Mouse (Mus musculus) forebrain, postnatal 0 days (tissue): ENCODE results near the gene Bckdhb. TPM values are rescaled to one million over a fixed set of nuclear protein-coding genes. Genes with fewer than 3 reads are reported as not detected.

Source experiments
- ATAC-seq: fragments of 200-750 bp; cut with Nextera tagmentation; 2 replicates; pipeline ENCODE4 v1.8.0; 2017; ENCODE audit warnings: mild to moderate bottlenecking, moderate library complexity
- DNase-seq: peaks from one replicate; pipeline ENCODE4 v3.0.0-alpha.2; 2015
- H3K27ac ChIP-seq: fragments of 300-500 bp; sonication (generic); 2 replicates; pipeline ENCODE4 v1.5.1; 2014; ENCODE audit warnings: low read depth, mild to moderate bottlenecking, antibody characterized with exemption, low read length, moderate library complexity, mixed read lengths
- H3K27me3 ChIP-seq: fragments of 300-500 bp; sonication (generic); 2 replicates; pipeline ENCODE4 v1.6.1; 2014; ENCODE audit warnings: mild to moderate bottlenecking, low read length, mixed read lengths; ENCODE audit not compliant: insufficient read depth
- H3K36me3 ChIP-seq: fragments of 300-500 bp; sonication (generic); 2 replicates; pipeline ENCODE4 v1.6.1; 2014; ENCODE audit warnings: mild to moderate bottlenecking, moderate library complexity; ENCODE audit not compliant: insufficient read depth
- H3K4me1 ChIP-seq: fragments of 300-500 bp; sonication (generic); 2 replicates; pipeline ENCODE4 v1.6.1; 2014; ENCODE audit warnings: antibody characterized with exemption; ENCODE audit not compliant: insufficient read depth
- H3K4me2 ChIP-seq: fragments of 300-500 bp; sonication (generic); 2 replicates; pipeline ENCODE4 v1.6.1; 2014; ENCODE audit warnings: low read depth, mild to moderate bottlenecking, moderate library complexity
- H3K4me3 ChIP-seq: fragments of 300-500 bp; sonication (generic); 2 replicates; pipeline ENCODE4 v1.5.1; 2014; ENCODE audit warnings: low read depth, low read length, mixed read lengths
- H3K9ac ChIP-seq: fragments of 300-500 bp; sonication (generic); 2 replicates; pipeline ENCODE4 v1.6.1; 2014; ENCODE audit warnings: mild to moderate bottlenecking
- H3K9me3 ChIP-seq: fragments of 300-500 bp; sonication (generic); 2 replicates; pipeline ENCODE4 v1.6.1; 2016; ENCODE audit warnings: low read length
- CTCF ChIP-seq: sonication (generic); IDR thresholded peaks from 2 replicates; pipeline ENCODE4 v1.5.1; 2016; ENCODE audit warnings: antibody characterized with exemption, control low read depth, low read depth
- whole genome bisulfite sequencing: fragments of 180-500 bp; shearing (Covaris S2); extraction: QIAGEN DNeasy Blood & Tissue Kit; methylation state at CpG from one replicate; pipeline ENCODE4 v1.1.7; 2014; 5-methylcytosine and 5-hydroxymethylcytosine counted together
- polyA plus RNA-seq: library from polyadenylated mRNA; unstranded; fragments of >200 nt; fragmentation: Nextera tagmentation; extraction: Ambion mirVana; gene quantifications from 2 replicates; pipeline ENCODE4 v1.2.1, GENCODE M21; 2015
- total RNA-seq: library from RNA; depleted of rRNA; stranded (reverse); fragments of >200 nt; gene quantifications from 2 replicates; pipeline ENCODE4 v1.2.3, GENCODE M21; 2014; rRNA removed

Bckdhb gene
- total RNA-seq (14.2 and 18.3 TPM in 2 replicates), polyA plus RNA-seq (33.5 and 34.8 TPM in 2 replicates)

DNA sequence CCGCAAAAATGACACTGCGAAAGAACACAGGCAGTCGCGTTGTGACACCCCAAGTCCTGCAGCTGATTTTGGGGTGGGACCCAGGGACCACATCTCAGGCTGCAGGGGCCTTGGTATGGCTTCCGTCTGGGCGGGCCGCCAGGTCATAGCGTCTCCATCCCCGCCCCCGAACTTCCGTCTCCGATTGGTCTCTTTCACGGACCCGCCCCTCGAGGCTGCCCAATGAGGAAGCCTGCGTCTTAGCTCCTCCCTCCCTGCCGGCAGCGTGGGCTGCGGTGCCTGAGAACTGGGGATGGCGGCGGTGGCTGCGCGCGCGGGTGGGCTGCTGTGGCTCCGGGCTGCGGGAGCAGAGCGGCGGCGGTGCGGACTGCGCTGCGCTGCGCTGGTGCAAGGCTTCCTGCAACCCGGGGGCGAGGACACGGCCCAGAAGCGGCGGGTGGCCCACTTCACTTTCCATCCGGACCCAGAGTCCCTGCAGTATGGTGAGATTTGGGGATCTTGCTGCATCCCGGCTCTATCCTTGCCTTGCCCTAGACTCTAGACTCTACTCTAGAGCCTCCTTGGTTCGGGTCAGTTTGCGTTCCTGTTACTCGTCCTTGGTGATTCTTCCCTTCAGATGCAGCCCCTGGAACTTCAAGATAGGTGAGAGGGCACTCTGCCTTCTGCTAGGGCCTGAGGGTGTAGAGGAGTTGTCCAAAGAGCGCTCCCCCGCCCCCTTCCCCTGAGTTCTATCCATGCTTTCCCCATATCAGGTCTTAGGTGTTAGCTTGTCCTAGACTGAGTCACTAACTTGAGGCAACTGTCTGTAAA is at the start of gene Bckdhb:
TSS of gene Bckdhb (plus strand) at position 268 of the 810 bp plus-strand sequence.
- Histone ChIP-seq H3K27ac (peak within 1 kb of the TSS; percentile 59; the same call in 1 of the 2 replicates), H3K9ac (peak within 1 kb of the TSS; percentile 67), H3K4me2 (peak within 1 kb of the TSS; percentile 77), H3K4me1 (peaks cover 5% of the 10 kb centered on the region; the same call in 1 of the 2 replicates), H3K4me3 (peak within 1 kb of the TSS; percentile 63), H3K27me3 (no peaks in the 10 kb centered on the region), H3K9me3 (no peaks in the 10 kb centered on the region), H3K36me3 (no peaks in the 10 kb centered on the region)
- peak; percentile 97 for DNase-seq
- no peak for TF ChIP-seq CTCF
- WGBS, result 2% methylated on average over 46 of the region's 46 CpGs
- ATAC-seq, result peak; percentile 100

DNA sequence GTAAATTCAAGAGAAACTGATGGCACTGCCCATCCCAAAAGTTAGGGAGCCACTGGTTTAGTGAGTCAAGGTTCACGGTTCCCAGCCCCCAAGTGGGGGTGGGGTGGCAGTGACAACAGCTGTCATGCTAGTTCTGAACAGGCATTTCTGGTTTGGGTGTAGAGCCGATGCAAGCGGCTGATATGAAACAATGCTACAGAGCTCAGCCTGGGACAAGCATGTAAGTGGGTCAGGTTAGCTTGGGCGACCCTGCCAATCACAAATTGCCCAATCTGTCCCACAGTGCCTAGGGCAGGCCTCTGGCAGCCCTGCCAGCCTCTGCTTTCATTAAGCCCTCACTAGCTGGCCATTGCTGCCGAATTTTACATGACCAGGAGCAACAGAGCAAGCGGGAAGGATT is 42.8 kb upstream of the Bckdhb start:
- DNase-seq (no peak), ATAC-seq (no peak)
- Histone ChIP-seq H3K4me3 (no peak overlapping the region), H3K36me3 (no peaks in the 10 kb centered on the region), H3K4me1 (no peaks in the 10 kb centered on the region), H3K27me3 (no peaks in the 10 kb centered on the region), H3K4me2 (no peak overlapping the region), H3K9me3 (no peaks in the 10 kb centered on the region), H3K9ac (no peak overlapping the region), H3K27ac (no peak overlapping the region)
- 82% methylated on average over 6 of the region's 6 CpGs for WGBS
- no peak for TF ChIP-seq CTCF

DNA sequence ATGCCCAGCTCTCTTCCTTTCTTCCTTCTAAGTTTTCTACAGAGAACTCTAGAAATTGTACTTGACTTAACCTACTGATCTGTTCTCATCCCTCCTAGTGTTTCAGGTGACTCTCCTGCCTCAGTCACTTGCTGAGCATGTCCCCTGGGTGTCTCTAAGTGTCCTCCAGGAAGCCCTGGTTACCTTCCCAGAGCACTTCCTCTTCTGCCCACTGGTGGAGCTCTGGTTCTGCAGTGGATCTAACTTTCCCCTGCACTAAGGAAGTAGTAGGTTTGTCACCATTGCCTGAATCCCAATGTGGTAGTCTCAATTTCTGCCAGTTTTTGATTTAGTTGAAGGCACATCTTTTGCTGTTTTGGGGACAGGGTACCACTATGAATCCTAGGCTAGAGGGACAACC is 38.8 kb upstream of the Bckdhb start:
- ATAC-seq, result no peak
- no peak overlapping the region for H3K4me2 ChIP-seq

DNA sequence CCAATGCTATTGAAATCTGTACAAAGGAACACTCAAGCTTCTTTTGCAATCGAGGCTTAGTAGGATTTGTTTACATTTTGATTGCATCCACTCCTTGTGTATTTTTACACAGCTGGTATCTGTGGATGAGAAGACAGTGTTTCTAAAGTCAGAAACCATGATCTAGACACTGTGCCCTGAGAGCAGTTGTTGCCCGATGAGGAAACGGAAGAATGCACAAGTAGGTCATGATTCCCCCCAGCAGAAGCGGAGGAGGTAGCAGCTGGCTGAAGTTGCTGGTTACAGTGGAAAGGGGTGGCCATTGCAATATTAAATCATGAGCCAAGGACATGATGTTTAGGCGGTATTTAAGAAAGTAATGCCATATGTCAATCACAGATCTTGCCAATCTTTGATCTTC is 36.7 kb upstream of the Bckdhb start:
- Histone ChIP-seq H3K27me3 (no peaks in the 10 kb centered on the region), H3K27ac (no peak overlapping the region), H3K9ac (no peak overlapping the region), H3K4me2 (no peak overlapping the region), H3K4me1 (no peaks in the 10 kb centered on the region), H3K4me3 (no peak overlapping the region), H3K9me3 (no peaks in the 10 kb centered on the region), H3K36me3 (no peaks in the 10 kb centered on the region)
- ATAC-seq (no peak), DNase-seq (no peak)
- no peak for TF ChIP-seq CTCF
- WGBS, result 85% methylated on average over 5 of the region's 5 CpGs

More for the DNA sequence above, 38.8 kb upstream of the Bckdhb start:
- no peak for TF ChIP-seq CTCF
- no peaks in the 10 kb centered on the region for H3K27me3 ChIP-seq
- H3K36me3 ChIP-seq, result no peaks in the 10 kb centered on the region
- H3K9me3 ChIP-seq, result no peaks in the 10 kb centered on the region
- H3K4me1 ChIP-seq, result no peaks in the 10 kb centered on the region
- no peak for DNase-seq
- no peak overlapping the region for H3K4me3 ChIP-seq
- no peak overlapping the region for H3K9ac ChIP-seq
- no peak overlapping the region for H3K27ac ChIP-seq

DNA sequence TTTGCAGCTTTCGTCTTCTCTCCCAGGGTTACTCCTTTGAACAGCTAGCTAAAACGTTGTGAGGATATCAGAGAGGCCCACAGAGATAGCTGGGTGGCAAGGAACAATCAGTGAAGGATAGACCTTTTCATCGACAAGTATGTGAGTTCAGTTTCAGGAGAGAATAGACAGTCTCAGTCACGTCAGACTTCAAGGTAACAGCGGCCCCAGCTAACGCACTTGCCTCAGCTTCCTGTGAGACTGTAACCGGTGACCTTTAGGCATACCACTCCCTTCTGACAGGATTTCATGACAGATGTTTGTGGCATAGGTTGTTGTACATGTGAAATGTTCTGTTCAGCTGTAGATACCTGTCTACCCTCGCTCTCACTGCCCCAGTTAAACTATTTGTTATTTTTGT is 31.9 kb upstream of the Bckdhb start:
- ATAC-seq (no peak), DNase-seq (no peak)
- H3K4me3 ChIP-seq, result no peak overlapping the region
- H3K36me3 ChIP-seq, result no peaks in the 10 kb centered on the region
- no peaks in the 10 kb centered on the region for H3K4me1 ChIP-seq
- no peaks in the 10 kb centered on the region for H3K27me3 ChIP-seq
- H3K9ac ChIP-seq, result no peak overlapping the region
- WGBS, result 77% methylated on average over 8 of the region's 8 CpGs
- no peak overlapping the region for H3K27ac ChIP-seq
- no peaks in the 10 kb centered on the region for H3K9me3 ChIP-seq
- TF ChIP-seq CTCF, result no peak
- H3K4me2 ChIP-seq, result no peak overlapping the region

DNA sequence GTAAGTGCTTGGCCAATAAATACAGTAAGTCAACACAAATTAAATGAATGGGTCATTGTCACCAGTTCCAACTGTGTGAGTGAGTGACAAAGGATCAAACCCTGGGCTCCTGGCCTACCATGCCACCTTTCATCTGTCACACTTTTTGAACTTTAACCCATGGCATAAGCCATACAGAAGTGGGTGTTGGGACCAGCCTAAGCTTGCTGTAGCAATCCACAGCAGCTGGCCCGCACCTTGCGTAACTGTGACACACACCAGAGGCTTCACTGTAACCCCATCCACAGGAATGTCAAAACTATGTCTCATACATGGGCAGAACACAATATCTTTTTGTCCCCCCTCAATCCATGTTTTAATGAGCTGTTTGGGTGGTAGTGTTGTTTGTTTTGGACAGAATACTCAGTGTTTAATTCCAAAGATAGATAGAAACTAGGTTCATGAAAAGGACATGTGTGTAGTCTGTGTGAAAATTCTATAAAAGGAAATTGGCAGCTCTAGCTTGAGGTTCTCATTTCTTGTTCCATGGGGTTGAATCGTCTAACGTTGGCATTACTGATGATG is 31.1 kb upstream of the Bckdhb start:
- no peak overlapping the region for H3K4me3 ChIP-seq
- H3K4me1 ChIP-seq, result no peaks in the 10 kb centered on the region
- 87% methylated on average over 4 of the region's 4 CpGs for WGBS
- H3K4me2 ChIP-seq, result no peak overlapping the region
- no peak for TF ChIP-seq CTCF
- no peak overlapping the region for H3K9ac ChIP-seq
- no peaks in the 10 kb centered on the region for H3K9me3 ChIP-seq
- H3K36me3 ChIP-seq, result no peaks in the 10 kb centered on the region
- DNase-seq (no peak), ATAC-seq (no peak)
- no peak overlapping the region for H3K27ac ChIP-seq
- H3K27me3 ChIP-seq, result no peaks in the 10 kb centered on the region

DNA sequence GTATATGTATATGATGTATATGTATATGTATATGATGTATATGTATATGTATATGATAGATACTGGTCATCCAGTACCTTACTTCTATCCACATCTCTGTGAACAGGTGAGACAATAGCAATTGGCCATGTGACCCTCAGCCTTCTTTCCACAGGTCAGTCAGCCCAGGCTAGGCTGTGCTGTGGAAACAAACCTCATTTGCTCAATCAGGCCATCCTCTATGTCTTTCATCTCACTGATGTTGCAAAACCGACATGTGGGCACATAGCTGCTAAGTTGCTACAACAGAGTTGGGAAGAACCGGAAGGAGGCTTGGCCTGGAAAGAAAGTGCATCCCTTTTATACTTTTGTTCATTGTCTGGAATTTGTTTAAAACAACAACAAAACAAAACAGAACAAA is 22.9 kb upstream of the Bckdhb start:
- Histone ChIP-seq H3K36me3 (no peaks in the 10 kb centered on the region), H3K9ac (no peak overlapping the region), H3K27me3 (no peaks in the 10 kb centered on the region), H3K27ac (no peak overlapping the region), H3K4me2 (no peak overlapping the region), H3K4me1 (no peaks in the 10 kb centered on the region), H3K4me3 (no peak overlapping the region), H3K9me3 (no peaks in the 10 kb centered on the region)
- DNase-seq (no peak), ATAC-seq (no peak)
- TF ChIP-seq CTCF, result no peak
- WGBS, result 86% methylated on average over 2 of the region's 2 CpGs
